Mouse (Mus musculus) layer of hippocampus, postnatal 36 days (tissue): Measurements from ENCODE around the gene Gm6020. TPM values are rescaled to one million over a fixed set of nuclear protein-coding genes. Genes with fewer than 3 reads are reported as not detected.

Experiments used
- total RNA-seq, 2 experiments: library from RNA; stranded (reverse); gene quantifications; 2 replicates each; pipeline ENCODE4 v1.2.3; 2021

The Gm6020 gene
- total RNA-seq, 2 experiments from 2014 or later: not detected

Other genes starting within 250 kb of the Gm6020 start
- 10 to 100 TPM; 54.5 to 58.5 TPM for gene Zfp950, start 43.0 kb upstream of the Gm6020 start, total RNA-seq
- not detected for gene Gm7102, start 7.6 kb upstream of the Gm6020 start, total RNA-seq
- gene Csf2ra, start 44.5 kb downstream of the Gm6020 start, total RNA-seq: 10 to 100 TPM; 38.3 to 38.6 TPM
- not detected for gene Gm21060, start 113.2 kb downstream of the Gm6020 start, total RNA-seq